Mouse (Mus musculus): ENCODE data around the gene Col11a2. TPM values are rescaled to one million over a fixed set of nuclear protein-coding genes. Genes with fewer than 3 reads are reported as not detected.

Gene Col11a2
- polyA plus RNA-seq, 1 experiment, result 6.4 TPM

DNA sequence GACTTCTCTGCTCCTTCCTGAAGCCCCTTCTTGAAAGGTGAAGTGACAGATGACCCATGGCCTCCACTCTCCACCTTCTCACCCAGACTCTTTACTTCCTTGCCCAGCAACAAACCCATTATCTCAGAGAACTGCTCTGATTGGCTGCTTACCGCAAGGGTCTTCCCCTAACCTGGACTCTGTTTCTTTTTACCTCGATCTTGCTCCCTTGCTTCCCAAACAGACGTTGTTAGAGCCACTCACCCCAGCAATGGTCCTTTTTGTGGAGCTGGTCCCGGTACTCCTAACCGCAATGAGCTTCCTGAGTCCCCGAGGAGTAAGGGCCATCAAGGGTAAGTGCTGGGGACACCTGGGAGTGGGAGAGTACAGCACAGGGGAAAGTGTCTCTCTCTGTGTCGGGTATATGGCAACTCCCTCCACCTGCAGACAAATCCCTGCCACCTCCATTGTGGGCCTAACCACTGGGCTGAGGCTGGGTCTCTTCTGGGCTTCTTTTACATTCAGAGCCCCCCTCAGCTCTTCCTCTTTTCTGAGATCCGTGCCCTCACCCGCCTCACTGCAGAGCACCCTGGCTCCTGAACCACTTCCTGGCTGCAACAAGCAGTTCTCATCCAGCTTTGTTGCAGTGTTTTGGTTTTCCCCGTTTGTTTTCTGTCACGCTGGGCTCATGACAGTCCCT, 53.1 kb downstream of the Col11a2 start, which contains the start of gene H2-Oa:
Gene H2-Oa (plus strand): TSS at position 144 of the 679 bp plus-strand sequence.
- Histone ChIP-seq H3K4me1 (ENCODE audit: control insufficient read depth, insufficient read depth, insufficient read length) (peaks cover 18% of the 10 kb centered on the region; the same call in 1 of the 2 replicates), H3K4me3 (ENCODE audit: extremely low read depth, insufficient read depth, insufficient read length) (peak within 1 kb of the TSS; percentile 69), H3K36me3 (ENCODE audit: control insufficient read depth, insufficient read depth, low read length) (peaks cover 9% of the 10 kb centered on the region), H3K27me3 (ENCODE audit: control insufficient read depth, insufficient read depth, low read length) (no peaks in the 10 kb centered on the region), H3K27ac (ENCODE audit: insufficient read depth, low read length) (peak within 1 kb of the TSS; percentile 96)
- peak in 1 of 2 experiments; percentile 71 for DNase-seq (ENCODE audit: low read depth in 1 of 2, low spot score in 2 of 2)
- 3% methylated on average over 11 of the region's 11 CpGs for WGBS
- TF ChIP-seq POLR2A (IDR thresholded peaks at IDR 0.05; ENCODE audit: low read depth, low read length), result peak; percentile 11
- TF ChIP-seq CTCF (IDR thresholded peaks at IDR 0.05; ENCODE audit: extremely low read depth, insufficient read depth, insufficient read length, insufficient replicate concordance), result no peak

DNA sequence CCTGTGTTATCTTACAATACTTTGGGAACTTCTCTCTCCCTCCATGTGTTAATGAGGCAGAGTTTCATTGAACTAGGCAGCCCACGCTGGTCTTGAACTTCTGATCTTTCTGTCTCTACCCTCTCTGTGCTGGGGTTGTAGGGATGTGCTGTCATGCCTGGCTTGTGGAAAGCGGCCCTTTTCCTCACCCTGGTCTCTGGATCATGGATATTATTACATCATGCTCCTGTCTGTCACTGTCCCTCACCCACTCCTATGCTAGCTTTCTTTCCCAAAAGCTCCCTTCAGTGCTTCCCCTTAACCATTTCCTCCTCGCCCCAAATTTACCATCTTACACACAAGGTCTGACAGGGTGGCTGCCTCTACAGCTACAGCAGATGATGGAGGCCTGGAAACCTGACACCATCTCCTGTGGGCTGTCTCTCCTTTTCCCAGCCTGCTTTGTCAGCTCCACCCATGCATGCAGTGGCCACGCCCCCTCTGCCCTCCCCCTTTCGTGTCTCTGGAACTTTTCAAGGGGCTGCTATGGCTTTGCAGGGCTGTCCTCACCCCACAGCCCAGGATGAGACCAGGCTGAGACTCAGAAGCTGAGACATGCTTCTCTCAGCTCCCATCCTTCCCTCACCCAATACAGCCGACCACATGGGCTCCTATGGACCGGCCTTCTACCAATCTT, 54.1 kb downstream of the Col11a2 start:
- H3K27me3 ChIP-seq (ENCODE audit: control insufficient read depth, insufficient read depth, low read length), result no peaks in the 10 kb centered on the region
- H3K4me3 ChIP-seq (ENCODE audit: extremely low read depth, insufficient read depth, insufficient read length), result peak overlapping the region; percentile 69
- 43% methylated on average over 7 of the region's 7 CpGs for WGBS
- peaks cover 18% of the 10 kb centered on the region; the same call in 1 of the 2 replicates for H3K4me1 ChIP-seq (ENCODE audit: control insufficient read depth, insufficient read depth, insufficient read length)
- TF ChIP-seq POLR2A (IDR thresholded peaks at IDR 0.05; ENCODE audit: low read depth, low read length) (no peak), CTCF (IDR thresholded peaks at IDR 0.05; ENCODE audit: extremely low read depth, insufficient read depth, insufficient read length, insufficient replicate concordance) (no peak)
- DNase-seq (ENCODE audit: low read depth in 1 of 2, low spot score in 2 of 2), result peak in 1 of 2 experiments; percentile 52
- H3K36me3 ChIP-seq (ENCODE audit: control insufficient read depth, insufficient read depth, low read length), result peaks cover 9% of the 10 kb centered on the region
- H3K27ac ChIP-seq (ENCODE audit: insufficient read depth, low read length), result peak overlapping the region; percentile 96

DNA sequence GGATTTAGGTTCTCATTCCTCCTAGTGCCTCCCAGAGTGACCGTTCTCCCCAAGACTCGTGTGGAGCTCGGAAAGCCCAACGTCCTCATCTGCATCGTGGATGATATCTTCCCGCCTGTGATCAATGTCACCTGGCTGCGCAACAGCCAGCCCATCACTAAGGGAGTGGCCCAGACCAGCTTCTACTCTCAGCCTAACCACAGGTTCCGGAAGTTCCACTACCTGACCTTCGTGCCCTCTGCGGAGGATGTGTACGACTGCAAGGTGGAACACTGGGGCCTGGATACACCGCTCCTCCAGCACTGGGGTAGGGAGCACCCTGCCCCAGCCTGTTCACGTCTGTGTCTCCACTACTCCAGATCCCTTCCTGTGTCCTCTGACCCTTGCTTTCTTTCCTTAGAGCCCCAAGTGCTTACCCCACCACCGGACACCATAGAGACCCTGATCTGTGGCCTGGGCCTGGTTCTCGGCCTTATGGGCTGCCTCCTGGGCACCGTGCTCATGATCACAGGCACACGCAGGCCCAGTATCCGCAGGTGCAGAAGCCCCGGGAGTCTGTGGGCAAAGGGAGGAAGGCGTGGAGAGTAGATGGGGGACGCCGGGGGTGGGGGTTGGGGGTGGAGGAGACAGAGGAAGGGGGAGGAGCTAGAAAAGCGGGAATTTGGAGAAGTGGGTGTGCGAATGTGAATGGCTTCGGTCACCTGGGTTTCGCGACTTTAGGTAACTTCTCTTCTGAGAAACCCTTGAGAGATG, 55.2 kb downstream of the Col11a2 start:
- no peak for DNase-seq (ENCODE audit: low read depth in 1 of 2, low spot score in 2 of 2)

DNA sequence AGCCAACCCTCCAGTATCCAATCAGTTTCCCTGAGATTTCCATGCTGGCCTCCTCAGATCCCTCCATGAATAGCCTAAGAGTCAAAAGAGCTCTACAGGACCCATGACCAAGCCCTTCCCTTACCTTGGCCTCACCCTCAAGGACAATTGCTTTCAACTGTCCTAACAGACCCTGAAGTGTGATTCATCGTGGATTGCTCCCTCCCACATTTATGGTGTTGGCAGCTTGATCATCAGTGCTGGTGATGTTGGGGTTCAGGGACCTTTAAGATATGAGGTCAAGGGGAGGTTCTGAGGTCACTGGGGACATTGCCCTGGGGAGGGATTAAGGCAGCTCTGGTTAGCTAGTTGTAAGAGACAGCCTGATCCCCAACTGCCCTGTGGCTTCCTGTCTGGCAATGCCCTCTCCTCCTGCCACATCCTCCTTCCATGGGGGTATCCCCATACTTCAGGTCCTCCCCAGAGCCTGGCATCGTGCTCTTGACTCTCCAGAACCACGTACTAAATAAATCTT, 57.3 kb downstream of the Col11a2 start:
- 24% methylated on average over 3 of the region's 3 CpGs for WGBS
- Histone ChIP-seq H3K4me1 (ENCODE audit: control insufficient read depth, insufficient read depth, insufficient read length) (peaks cover 21% of the 10 kb centered on the region; the same call in 1 of the 2 replicates), H3K4me3 (ENCODE audit: extremely low read depth, insufficient read depth, insufficient read length) (no peak overlapping the region), H3K27ac (ENCODE audit: insufficient read depth, low read length) (no peak overlapping the region), H3K36me3 (ENCODE audit: control insufficient read depth, insufficient read depth, low read length) (peaks cover 9% of the 10 kb centered on the region), H3K27me3 (ENCODE audit: control insufficient read depth, insufficient read depth, low read length) (no peaks in the 10 kb centered on the region)
- TF ChIP-seq CTCF (IDR thresholded peaks at IDR 0.05; ENCODE audit: extremely low read depth, insufficient read depth, insufficient read length, insufficient replicate concordance), result no peak
- no peak for TF ChIP-seq POLR2A (IDR thresholded peaks at IDR 0.05; ENCODE audit: low read depth, low read length)
- no peak for DNase-seq (ENCODE audit: low read depth in 1 of 2, low spot score in 2 of 2)

More for the DNA sequence above, 55.2 kb downstream of the Col11a2 start:
- H3K4me3 ChIP-seq (ENCODE audit: extremely low read depth, insufficient read depth, insufficient read length), result peak overlapping the region; percentile 21; the same call in 1 of the 2 replicates
- TF ChIP-seq POLR2A (IDR thresholded peaks at IDR 0.05; ENCODE audit: low read depth, low read length) (no peak), CTCF (IDR thresholded peaks at IDR 0.05; ENCODE audit: extremely low read depth, insufficient read depth, insufficient read length, insufficient replicate concordance) (no peak)
- H3K4me1 ChIP-seq (ENCODE audit: control insufficient read depth, insufficient read depth, insufficient read length), result peaks cover 18% of the 10 kb centered on the region; the same call in 1 of the 2 replicates
- H3K27me3 ChIP-seq (ENCODE audit: control insufficient read depth, insufficient read depth, low read length), result no peaks in the 10 kb centered on the region
- H3K36me3 ChIP-seq (ENCODE audit: control insufficient read depth, insufficient read depth, low read length), result peaks cover 9% of the 10 kb centered on the region
- 50% methylated on average over 27 of the region's 27 CpGs for WGBS
- peak overlapping the region; percentile 55 for H3K27ac ChIP-seq (ENCODE audit: insufficient read depth, low read length)

DNA sequence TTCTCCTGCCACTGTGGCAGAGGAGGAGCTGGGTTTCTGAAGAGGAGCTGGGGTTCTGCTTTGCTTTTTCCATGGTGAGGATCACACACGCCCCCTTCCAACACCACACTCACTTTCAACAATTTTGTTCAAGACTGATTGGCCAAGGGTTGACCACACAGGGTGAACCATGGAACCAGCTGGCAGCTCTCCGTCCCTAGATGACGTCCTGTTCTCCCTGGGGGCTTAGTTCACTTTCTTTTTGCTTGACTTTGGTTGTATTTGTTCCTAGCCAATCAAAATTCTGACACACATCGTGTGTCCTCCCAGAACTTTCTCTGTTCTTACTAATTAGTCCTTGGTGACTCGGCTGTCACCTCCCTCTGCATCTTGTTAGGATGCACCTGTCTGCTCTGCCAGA, 58.0 kb downstream of the Col11a2 start:
- 19% methylated on average over 5 of the region's 5 CpGs for WGBS
- Histone ChIP-seq H3K4me1 (ENCODE audit: control insufficient read depth, insufficient read depth, insufficient read length) (peaks cover 22% of the 10 kb centered on the region; the same call in 1 of the 2 replicates), H3K27me3 (ENCODE audit: control insufficient read depth, insufficient read depth, low read length) (no peaks in the 10 kb centered on the region), H3K27ac (ENCODE audit: insufficient read depth, low read length) (no peak overlapping the region), H3K36me3 (ENCODE audit: control insufficient read depth, insufficient read depth, low read length) (peaks cover 9% of the 10 kb centered on the region), H3K4me3 (ENCODE audit: extremely low read depth, insufficient read depth, insufficient read length) (no peak overlapping the region)
- DNase-seq (ENCODE audit: low read depth in 1 of 2, low spot score in 2 of 2), result no peak
- TF ChIP-seq CTCF (IDR thresholded peaks at IDR 0.05; ENCODE audit: extremely low read depth, insufficient read depth, insufficient read length, insufficient replicate concordance) (no peak), POLR2A (IDR thresholded peaks at IDR 0.05; ENCODE audit: low read depth, low read length) (no peak)

GRCm38 (mm10) chr17:34098709-34099479, 59.7 kb downstream of the Col11a2 start:
- peaks cover 9% of the 10 kb centered on the region for H3K36me3 ChIP-seq (ENCODE audit: control insufficient read depth, insufficient read depth, low read length)
- peak overlapping the region; percentile 28; the same call in 1 of the 2 replicates for H3K27ac ChIP-seq (ENCODE audit: insufficient read depth, low read length)
- peaks cover 24% of the 10 kb centered on the region; the same call in 1 of the 2 replicates for H3K4me1 ChIP-seq (ENCODE audit: control insufficient read depth, insufficient read depth, insufficient read length)
- WGBS, result 42% methylated on average over 10 of the region's 10 CpGs
- no peak for DNase-seq (ENCODE audit: low read depth in 1 of 2, low spot score in 2 of 2)
- H3K4me3 ChIP-seq (ENCODE audit: extremely low read depth, insufficient read depth, insufficient read length), result no peak overlapping the region
- TF ChIP-seq CTCF (IDR thresholded peaks at IDR 0.05; ENCODE audit: extremely low read depth, insufficient read depth, insufficient read length, insufficient replicate concordance) (no peak), POLR2A (IDR thresholded peaks at IDR 0.05; ENCODE audit: low read depth, low read length) (no peak)
- H3K27me3 ChIP-seq (ENCODE audit: control insufficient read depth, insufficient read depth, low read length), result no peaks in the 10 kb centered on the region
